Mouse (Mus musculus) midbrain, embryonic 11.5 days (tissue): ENCODE results near the gene Tent4b. TPM values are rescaled to one million over a fixed set of nuclear protein-coding genes. Genes with fewer than 3 reads are reported as not detected.
A peak's percentile ranks its signal among the peaks of the same experiment; 100 is the strongest.

Source experiments
- ATAC-seq: fragments of 200-750 bp; cut with Nextera tagmentation; 2 replicates; pipeline ENCODE4 v1.8.0; 2017; ENCODE audit warnings: moderate TSS enrichment, moderate library complexity; ENCODE audit not compliant: low FRiP score
- DNase-seq: peaks from one replicate; pipeline ENCODE4 v3.0.0; 2015; ENCODE audit warnings: low spot score; ENCODE audit errors: missing footprints
- H3K27ac ChIP-seq: fragments of 300-500 bp; sonication (generic); 2 replicates; pipeline ENCODE4 v1.5.1; 2014; ENCODE audit warnings: low read depth, low read length
- H3K27me3 ChIP-seq: fragments of 300-500 bp; sonication (generic); 2 replicates; pipeline ENCODE4 v1.6.1; 2014; ENCODE audit warnings: mild to moderate bottlenecking, low read length, moderate library complexity, mixed read lengths; ENCODE audit not compliant: control insufficient read depth, insufficient read depth
- H3K36me3 ChIP-seq: fragments of 300-500 bp; sonication (generic); 2 replicates; pipeline ENCODE4 v1.6.1; 2014; ENCODE audit warnings: mild to moderate bottlenecking, low read length, moderate library complexity, mixed read lengths; ENCODE audit not compliant: control insufficient read depth, insufficient read depth
- H3K4me1 ChIP-seq: fragments of 300-500 bp; sonication (generic); 2 replicates; pipeline ENCODE4 v1.6.1; 2014; ENCODE audit warnings: low read length; ENCODE audit not compliant: control insufficient read depth, insufficient read depth
- H3K4me2 ChIP-seq: fragments of 300-500 bp; sonication (generic); 2 replicates; pipeline ENCODE4 v1.6.1; 2014; ENCODE audit warnings: mild to moderate bottlenecking, moderate library complexity
- H3K4me3 ChIP-seq: fragments of 300-500 bp; sonication (generic); 2 replicates; pipeline ENCODE4 v1.5.1; 2014; ENCODE audit warnings: low read depth, low read length
- H3K9ac ChIP-seq: fragments of 300-500 bp; sonication (generic); 2 replicates; pipeline ENCODE4 v1.6.1; 2014; ENCODE audit warnings: low read length
- H3K9me3 ChIP-seq: fragments of 300-500 bp; sonication (generic); 2 replicates; pipeline ENCODE4 v1.6.1; 2016; ENCODE audit warnings: low read length; ENCODE audit not compliant: control insufficient read depth
- WGBS: fragments of 180-500 bp; shearing (Covaris S2); extraction: QIAGEN DNeasy Blood & Tissue Kit; methylation state at CpG from one replicate; pipeline ENCODE4 v1.1.7; 2014; 5-methylcytosine and 5-hydroxymethylcytosine counted together
- polyA plus RNA-seq: library from polyadenylated mRNA; unstranded; fragments of >200 nt; fragmentation: Nextera tagmentation; extraction: Ambion mirVana; gene quantifications from 2 replicates; pipeline ENCODE4 v1.2.1, GENCODE M21; 2014

Gene Tent4b
- polyA plus RNA-seq = 12.5 and 15.0 TPM in 2 replicates

DNA sequence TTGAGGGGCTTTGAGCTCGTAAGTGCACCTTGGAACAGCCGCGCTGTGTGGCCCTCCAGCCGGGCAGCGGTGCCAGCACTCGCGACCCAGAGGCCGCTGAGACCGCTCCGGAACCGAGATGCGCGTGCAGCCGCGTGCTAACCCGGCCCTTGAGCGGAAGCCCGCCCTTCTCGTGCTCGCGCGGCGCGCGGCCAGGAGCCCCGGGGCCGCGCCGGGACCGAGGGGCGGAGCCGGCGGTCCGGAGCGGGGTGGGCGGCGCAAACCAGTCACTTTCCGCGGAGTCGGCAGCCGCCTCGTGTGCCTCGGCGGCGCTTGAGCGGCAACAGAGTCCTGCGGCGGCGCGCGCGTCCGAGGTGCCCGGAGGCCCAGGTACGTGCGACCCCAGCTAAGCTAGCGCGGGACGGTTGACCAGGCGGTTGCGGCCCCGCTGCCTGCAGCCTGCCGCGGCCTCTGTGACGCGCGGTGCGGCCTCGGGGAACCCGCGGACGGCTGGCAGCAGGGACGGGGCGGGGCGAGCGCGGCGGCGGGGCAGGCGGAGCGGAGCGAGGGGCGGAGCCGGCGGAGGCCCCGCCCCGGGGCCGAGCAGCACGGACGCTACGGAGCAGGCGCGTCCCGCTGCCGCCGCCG is at the start of gene Tent4b:
Gene Tent4b, plus strand, starts transcription at position 269 of the 627 bp plus-strand sequence.
- ATAC-seq = peak; percentile 96
- Histone ChIP-seq H3K4me3 (peak within 1 kb of the TSS; percentile 91), H3K4me1 (peaks cover 27% of the 10 kb centered on the region), H3K27me3 (no peaks in the 10 kb centered on the region), H3K9ac (peak within 1 kb of the TSS; percentile 83), H3K36me3 (no peaks in the 10 kb centered on the region), H3K9me3 (no peaks in the 10 kb centered on the region), H3K27ac (peak within 1 kb of the TSS; percentile 88), H3K4me2 (peak within 1 kb of the TSS; percentile 59)
- DNase-seq = peak; percentile 100
- whole genome bisulfite sequencing = under 1% methylated on average over 96 of the region's 97 CpGs

DNA sequence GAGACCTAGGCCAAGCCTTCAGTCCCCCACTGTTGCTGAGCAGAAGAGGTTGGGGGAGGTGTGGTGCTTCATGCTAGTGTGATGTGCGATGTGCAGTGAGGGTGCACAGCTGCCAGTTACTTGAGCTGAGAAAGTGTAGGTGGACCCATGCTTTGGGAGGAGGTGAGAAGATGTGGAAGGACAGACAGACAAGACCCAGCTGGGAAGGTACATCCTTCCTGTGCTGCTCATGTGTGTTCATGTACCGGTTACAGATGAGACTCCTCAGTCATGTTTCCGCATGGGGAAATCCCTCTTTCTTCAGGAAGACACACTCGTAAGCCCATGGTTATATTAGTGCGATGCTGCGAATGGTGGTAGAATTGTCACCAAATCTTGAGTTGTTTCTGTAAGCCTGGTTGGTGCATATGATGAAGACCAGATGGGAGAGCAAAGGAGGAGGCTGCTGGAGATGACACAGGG is 48.1 kb upstream of the Tent4b start:
- ATAC-seq (no peak), DNase-seq (no peak)
- Histone ChIP-seq H3K36me3 (peaks cover 12% of the 10 kb centered on the region), H3K27ac (no peak overlapping the region), H3K4me1 (no peaks in the 10 kb centered on the region), H3K4me2 (no peak overlapping the region), H3K27me3 (no peaks in the 10 kb centered on the region), H3K9me3 (no peaks in the 10 kb centered on the region), H3K4me3 (no peak overlapping the region), H3K9ac (no peak overlapping the region)
- 98% methylated on average over 6 of the region's 6 CpGs for WGBS

DNA sequence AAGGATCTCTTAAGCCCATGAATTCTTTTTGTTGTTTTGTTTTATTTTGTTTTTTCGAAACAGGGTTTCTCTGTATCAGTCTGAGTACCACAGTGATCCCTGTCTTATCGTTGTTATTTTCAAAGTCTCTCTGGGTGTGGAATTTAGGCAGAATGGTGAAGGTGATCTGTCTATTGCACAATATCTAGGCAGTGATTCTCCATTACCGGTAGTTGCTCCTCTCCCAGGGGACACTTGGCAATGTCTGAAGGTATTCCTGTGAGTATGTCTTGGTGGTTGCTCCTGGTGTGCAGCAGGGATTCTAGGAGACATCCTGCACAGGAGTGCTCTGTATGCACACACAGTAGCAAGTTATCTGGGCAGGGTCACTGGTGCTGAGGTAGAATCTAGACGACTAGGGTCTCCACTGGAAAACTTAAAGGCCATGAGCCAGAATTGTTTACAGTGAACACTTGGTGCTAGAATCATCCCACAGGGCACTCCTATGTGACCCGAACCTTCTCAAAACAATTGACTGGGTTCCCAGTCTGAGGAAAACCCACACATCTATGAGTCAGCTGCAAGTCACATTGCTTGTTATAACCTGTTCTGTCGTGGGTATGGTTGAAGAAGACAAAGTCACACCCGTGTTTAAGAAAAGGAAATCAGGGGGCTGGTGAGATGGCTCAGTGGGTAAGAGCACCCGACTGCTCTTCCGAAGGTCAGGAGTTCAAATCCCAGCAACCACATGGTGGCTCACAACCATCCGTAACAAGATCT is 38.6 kb upstream of the Tent4b start:
- Histone ChIP-seq H3K4me1 (no peaks in the 10 kb centered on the region), H3K9ac (no peak overlapping the region), H3K27me3 (no peaks in the 10 kb centered on the region), H3K4me3 (no peak overlapping the region), H3K36me3 (peaks cover 11% of the 10 kb centered on the region), H3K27ac (no peak overlapping the region), H3K4me2 (no peak overlapping the region), H3K9me3 (no peaks in the 10 kb centered on the region)
- ATAC-seq = no peak
- 91% methylated on average over 10 of the region's 10 CpGs for WGBS
- DNase-seq = no peak

DNA sequence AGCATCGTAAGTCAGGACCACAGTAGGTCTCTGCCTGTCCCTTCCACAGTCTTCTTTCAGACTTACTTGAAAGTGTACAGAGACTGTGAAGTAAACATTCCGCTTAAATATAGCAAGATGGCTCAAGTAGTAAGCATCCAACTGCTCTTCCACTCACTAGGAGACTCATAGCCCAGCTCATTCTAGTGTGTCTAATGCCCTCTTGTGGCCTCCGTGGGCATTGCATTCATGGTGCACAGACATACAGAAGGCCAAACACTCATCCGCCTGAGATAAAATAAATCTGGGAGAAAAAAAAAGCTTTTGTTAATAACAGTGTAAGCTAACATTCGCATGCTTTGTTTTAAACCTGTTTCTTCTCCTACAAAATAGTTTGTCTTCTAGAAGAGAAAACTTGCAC is 37.6 kb upstream of the Tent4b start:
- H3K27ac ChIP-seq = no peak overlapping the region
- 76% methylated on average over 5 of the region's 5 CpGs for WGBS
- DNase-seq = peak; percentile 97
- no peak overlapping the region for H3K4me2 ChIP-seq
- peaks cover 13% of the 10 kb centered on the region for H3K36me3 ChIP-seq
- ATAC-seq = no peak
- H3K9me3 ChIP-seq = no peaks in the 10 kb centered on the region
- no peaks in the 10 kb centered on the region for H3K27me3 ChIP-seq
- no peaks in the 10 kb centered on the region for H3K4me1 ChIP-seq
- no peak overlapping the region for H3K9ac ChIP-seq
- H3K4me3 ChIP-seq = no peak overlapping the region

- Histone ChIP-seq H3K9me3 (no peaks in the 10 kb centered on the region), H3K36me3 (peaks cover 3% of the 10 kb centered on the region), H3K27me3 (no peaks in the 10 kb centered on the region), H3K4me2 (no peak overlapping the region), H3K4me1 (no peaks in the 10 kb centered on the region), H3K9ac (no peak overlapping the region), H3K27ac (no peak overlapping the region), H3K4me3 (no peak overlapping the region)
- DNase-seq (no peak), ATAC-seq (no peak)
- 93% methylated on average over 7 of the region's 7 CpGs for WGBS
Measured at GRCm38 (mm10) chr8:88175264-88175663, 23.7 kb upstream of the Tent4b start.

- Histone ChIP-seq H3K9ac (no peak overlapping the region), H3K4me2 (no peak overlapping the region), H3K36me3 (no peaks in the 10 kb centered on the region), H3K4me3 (no peak overlapping the region), H3K27ac (no peak overlapping the region), H3K4me1 (no peaks in the 10 kb centered on the region), H3K9me3 (no peaks in the 10 kb centered on the region), H3K27me3 (no peaks in the 10 kb centered on the region)
- WGBS = 92% methylated on average over 8 of the region's 8 CpGs
- DNase-seq = no peak
- no peak for ATAC-seq
Measured at GRCm38 (mm10) chr8:88177291-88177690, 21.7 kb upstream of the Tent4b start.

- no peaks in the 10 kb centered on the region for H3K27me3 ChIP-seq
Measured at GRCm38 (mm10) chr8:88183121-88183520, 15.9 kb upstream of the Tent4b start.

DNA sequence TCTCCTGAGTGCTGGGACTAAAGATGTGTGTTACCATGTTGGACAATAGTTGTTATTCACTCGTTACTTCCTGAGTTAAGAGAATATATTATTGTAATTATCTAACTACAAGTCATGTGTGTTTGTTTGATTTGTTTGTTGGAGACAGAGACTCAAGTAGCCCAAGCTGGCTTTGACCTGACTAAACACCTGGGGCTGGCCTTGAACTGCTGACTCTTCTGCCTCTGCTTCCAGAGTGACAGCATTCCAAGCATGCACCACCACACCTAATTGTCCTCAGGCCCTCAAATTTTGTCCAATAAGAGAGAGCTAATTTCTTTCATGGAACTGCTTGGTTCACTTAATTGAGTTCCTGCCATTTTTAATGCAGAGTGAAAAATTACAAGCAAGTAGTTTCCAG is 14.1 kb upstream of the Tent4b start:
- Histone ChIP-seq H3K27me3 (no peaks in the 10 kb centered on the region), H3K4me1 (no peaks in the 10 kb centered on the region), H3K9me3 (no peaks in the 10 kb centered on the region), H3K9ac (no peak overlapping the region), H3K4me3 (no peak overlapping the region), H3K27ac (no peak overlapping the region), H3K4me2 (no peak overlapping the region), H3K36me3 (no peaks in the 10 kb centered on the region)
- 82% methylated on average over 1 of the region's 1 CpGs for WGBS
- ATAC-seq = no peak
- no peak for DNase-seq

More at GRCm38 (mm10) chr8:88183121-88183520, 15.9 kb upstream of the Tent4b start:
- H3K9me3 ChIP-seq = no peaks in the 10 kb centered on the region
- H3K4me2 ChIP-seq = no peak overlapping the region
- H3K36me3 ChIP-seq = no peaks in the 10 kb centered on the region
- no peak overlapping the region for H3K9ac ChIP-seq
- H3K4me1 ChIP-seq = no peaks in the 10 kb centered on the region
- H3K27ac ChIP-seq = no peak overlapping the region
- no peak overlapping the region for H3K4me3 ChIP-seq
- DNase-seq (no peak), ATAC-seq (no peak)
- 75% methylated on average over 2 of the region's 2 CpGs for WGBS

- 74% methylated on average over 6 of the region's 6 CpGs for WGBS
- Histone ChIP-seq H3K36me3 (no peaks in the 10 kb centered on the region), H3K4me3 (no peak overlapping the region), H3K4me2 (no peak overlapping the region), H3K27ac (no peak overlapping the region), H3K9me3 (no peaks in the 10 kb centered on the region), H3K4me1 (no peaks in the 10 kb centered on the region), H3K27me3 (no peaks in the 10 kb centered on the region), H3K9ac (no peak overlapping the region)
- DNase-seq = no peak
- ATAC-seq = no peak
Measured at GRCm38 (mm10) chr8:88185716-88186115, 13.3 kb upstream of the Tent4b start.
